Mouse (Mus musculus): ENCODE results near the gene Tpbpb. TPM values are rescaled to one million over a fixed set of nuclear protein-coding genes. Genes with fewer than 3 reads are reported as not detected.
"Not testable (repeated sequence)": the region's sequence is repeated elsewhere in the genome, so short reads cannot be mapped to it uniquely, and the experiment has no call there.

Gene Tpbpb
- polyA plus RNA-seq (2015; fragmentation: Nextera tagmentation; extraction: Ambion mirVana) = not detected in 2 replicates

- not testable (repeated sequence) for H3K4me1 ChIP-seq; ATAC-seq (ENCODE audit: extremely low read depth, insufficient number of reproducible peaks, low FRiP score, low TSS enrichment); H3K27me3 ChIP-seq (replicated peaks); H3K4me3 ChIP-seq; H3K9me3 ChIP-seq; H3K9ac ChIP-seq; H3K36me3 ChIP-seq; H3K4me2 ChIP-seq; H3K27ac ChIP-seq (replicated peaks)
- WGBS = 77% methylated on average over 2 of the region's 2 CpGs
Observed at GRCm38 (mm10) chr13:60904780-60905179, at the start of gene Tpbpb. Gene Tpbpb (minus strand): TSS chr13:60904880.

GRCm38 (mm10) chr13:60941884-60942283 lies 37.2 kb upstream of the Tpbpb start, which contains the start of gene Tpbpa:
Gene Tpbpa (minus strand): TSS chr13:60941984.
- H3K4me1 ChIP-seq; H3K27ac ChIP-seq (replicated peaks); H3K9me3 ChIP-seq; H3K4me3 ChIP-seq; ATAC-seq (ENCODE audit: extremely low read depth, insufficient number of reproducible peaks, low FRiP score, low TSS enrichment); H3K27me3 ChIP-seq (replicated peaks); H3K4me2 ChIP-seq; H3K9ac ChIP-seq; H3K36me3 ChIP-seq: not testable (repeated sequence)
- 74% methylated on average over 3 of the region's 3 CpGs for WGBS

GRCm38 (mm10) chr13:60936500-60936901 lies 31.8 kb upstream of the Tpbpb start, which contains the start of the genes Gm49391 and Ctla2a:
Gene Gm49391 (minus strand): TSS chr13:60936571.
Gene Ctla2a (minus strand): TSS chr13:60936625.
- 0 out of 2 replicates have a peak, but pooled peaks cover 3% of the 10 kb centered on the region for H3K36me3 ChIP-seq
- peak; percentile 61 for ATAC-seq (ENCODE audit: extremely low read depth, insufficient number of reproducible peaks, low FRiP score, low TSS enrichment)
- no peak within 1 kb of the TSS for H3K4me3 ChIP-seq
- H3K27ac ChIP-seq (replicated peaks) = peak within 1 kb of the TSS; percentile 73
- H3K4me2 ChIP-seq = peak within 1 kb of the TSS; percentile 28
- H3K4me1 ChIP-seq = no peaks in the 10 kb centered on the region
- no peak within 1 kb of the TSS for H3K9ac ChIP-seq
- no peaks in the 10 kb centered on the region for H3K27me3 ChIP-seq (replicated peaks)
- 39% methylated on average over 5 of the region's 5 CpGs for WGBS
- peaks cover 11% of the 10 kb centered on the region; the same call in 1 of the 2 replicates for H3K9me3 ChIP-seq

- H3K4me2 ChIP-seq = peak within 1 kb of the TSS; percentile 28
- 46% methylated on average over 2 of the region's 2 CpGs for WGBS
- H3K9ac ChIP-seq; H3K4me1 ChIP-seq; H3K36me3 ChIP-seq; H3K9me3 ChIP-seq; H3K27me3 ChIP-seq (replicated peaks); H3K4me3 ChIP-seq; ATAC-seq (ENCODE audit: extremely low read depth, insufficient number of reproducible peaks, low FRiP score, low TSS enrichment): not testable (repeated sequence)
- H3K27ac ChIP-seq (replicated peaks) = 0 out of 2 replicates have a peak within 1 kb of the TSS, but pooled peaks have one; percentile 39
Observed at GRCm38 (mm10) chr13:60935490-60935889, 30.8 kb upstream of the Tpbpb start, which contains the start of gene Gm49393. Gene Gm49393 (minus strand): TSS chr13:60935590.

- H3K4me3 ChIP-seq = no peak within 1 kb of the TSS
- H3K4me1 ChIP-seq = no peaks in the 10 kb centered on the region
- 41% methylated on average over 3 of the region's 3 CpGs for WGBS
- H3K4me2 ChIP-seq = no peak within 1 kb of the TSS
- no peaks in the 10 kb centered on the region for H3K27me3 ChIP-seq (replicated peaks)
- H3K9me3 ChIP-seq = 0 out of 2 replicates have a peak, but pooled peaks cover 2% of the 10 kb centered on the region
- no peak within 1 kb of the TSS for H3K9ac ChIP-seq
- H3K36me3 ChIP-seq = no peaks in the 10 kb centered on the region
- peak; percentile 68 for ATAC-seq (ENCODE audit: extremely low read depth, insufficient number of reproducible peaks, low FRiP score, low TSS enrichment)
- peak within 1 kb of the TSS; percentile 65 for H3K27ac ChIP-seq (replicated peaks)
Observed at GRCm38 (mm10) chr13:60897328-60897727, 7.4 kb downstream of the Tpbpb start, which contains the start of gene Ctla2b. Gene Ctla2b (minus strand): TSS chr13:60897447.

GRCm38 (mm10) chr13:60896794-60897193 lies 7.9 kb downstream of the Tpbpb start, which contains the start of gene Gm49392:
Gene Gm49392 (minus strand): TSS chr13:60896894.
- H3K27ac ChIP-seq (replicated peaks) = peak within 1 kb of the TSS; percentile 65
- H3K27me3 ChIP-seq (replicated peaks); H3K9me3 ChIP-seq; ATAC-seq (ENCODE audit: extremely low read depth, insufficient number of reproducible peaks, low FRiP score, low TSS enrichment); H3K4me2 ChIP-seq; H3K4me3 ChIP-seq; H3K4me1 ChIP-seq; H3K36me3 ChIP-seq; H3K9ac ChIP-seq: not testable (repeated sequence)
- 75% methylated on average over 8 of the region's 8 CpGs for WGBS

GRCm38 (mm10) chr13:60895406-60896160 lies 9.1 kb downstream of the Tpbpb start:
- no peaks in the 10 kb centered on the region for H3K27me3 ChIP-seq (replicated peaks)
- 0 out of 2 replicates have a peak, but pooled peaks cover 9% of the 10 kb centered on the region for H3K9me3 ChIP-seq
- H3K9ac ChIP-seq = no peak overlapping the region
- H3K4me1 ChIP-seq = no peaks in the 10 kb centered on the region
- H3K4me3 ChIP-seq = no peak overlapping the region
- ATAC-seq (ENCODE audit: extremely low read depth, insufficient number of reproducible peaks, low FRiP score, low TSS enrichment) = no peak
- H3K27ac ChIP-seq (replicated peaks) = no peak overlapping the region
- no peak overlapping the region for H3K4me2 ChIP-seq
- H3K36me3 ChIP-seq = no peaks in the 10 kb centered on the region

- H3K4me1 ChIP-seq = no peaks in the 10 kb centered on the region
- H3K9me3 ChIP-seq = 0 out of 2 replicates have a peak, but pooled peaks cover 13% of the 10 kb centered on the region
- H3K4me2 ChIP-seq = no peak overlapping the region
- H3K4me3 ChIP-seq = no peak overlapping the region
- H3K9ac ChIP-seq = no peak overlapping the region
- H3K27ac ChIP-seq (replicated peaks) = no peak overlapping the region
- 63% methylated on average over 1 of the region's 1 CpGs for WGBS
- no peaks in the 10 kb centered on the region for H3K27me3 ChIP-seq (replicated peaks)
- ATAC-seq (ENCODE audit: extremely low read depth, insufficient number of reproducible peaks, low FRiP score, low TSS enrichment) = no peak
- no peaks in the 10 kb centered on the region for H3K36me3 ChIP-seq
Observed at GRCm38 (mm10) chr13:60892301-60892700, 12.4 kb downstream of the Tpbpb start.

GRCm38 (mm10) chr13:60864281-60864680 lies 40.4 kb downstream of the Tpbpb start, which contains the start of gene 4930486L24Rik:
Gene 4930486L24Rik (minus strand): TSS chr13:60864475.
- Histone ChIP-seq H3K27ac (replicated peaks) (no peak within 1 kb of the TSS), H3K4me2 (no peak within 1 kb of the TSS), H3K27me3 (replicated peaks) (no peaks in the 10 kb centered on the region), H3K9ac (no peak within 1 kb of the TSS), H3K4me3 (no peak within 1 kb of the TSS), H3K4me1 (no peaks in the 10 kb centered on the region), H3K9me3 (no peaks in the 10 kb centered on the region), H3K36me3 (no peaks in the 10 kb centered on the region)
- ATAC-seq (ENCODE audit: extremely low read depth, insufficient number of reproducible peaks, low FRiP score, low TSS enrichment) = no peak
- WGBS = 40% methylated on average over 1 of the region's 1 CpGs
